Mouse (Mus musculus) lung, adult 2 months (tissue): Measurements from ENCODE around the gene Gtsf2.
"Not testable (repeated sequence)": the region's sequence is repeated elsewhere in the genome, so short reads cannot be mapped to it uniquely, and the experiment has no call there.

Source experiments
- CTCF ChIP-seq: fragments of 200-500 bp; IDR thresholded peaks from 2 replicates; pipeline ENCODE4 v1.5.1; 2011; ENCODE audit warnings: mild to moderate bottlenecking, low read length, control low read depth; ENCODE audit not compliant: insufficient read depth
- POLR2A ChIP-seq: fragments of 200-500 bp; IDR thresholded peaks from 2 replicates; pipeline ENCODE4 v1.6.1; 2011; ENCODE audit warnings: low read depth, mild to moderate bottlenecking, control low read depth, low read length, borderline replicate concordance; ENCODE audit errors: extremely low read depth

DNA sequence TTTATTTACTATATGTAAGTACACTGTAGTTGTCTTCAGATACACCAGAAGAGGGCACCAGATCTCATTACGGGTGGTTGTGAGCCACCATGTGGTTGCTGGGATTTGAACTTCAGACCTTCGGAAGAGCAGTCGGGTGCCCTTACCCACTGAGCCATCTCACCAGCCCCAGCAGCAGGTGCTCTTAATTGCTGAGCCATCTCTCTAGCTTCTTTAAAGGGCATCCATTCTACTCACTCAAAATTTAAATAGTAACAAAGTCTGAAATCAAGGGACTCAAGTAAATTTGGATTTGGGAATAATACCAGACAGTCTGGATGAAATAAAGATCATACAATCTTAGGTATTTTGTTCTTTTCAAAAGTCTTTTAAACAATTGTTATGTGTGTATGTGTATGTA is 42.7 kb downstream of the Gtsf2 start:
- TF ChIP-seq POLR2A, CTCF: not testable (repeated sequence)
